Mouse (Mus musculus) MEL (cell line): ENCODE data around the gene Mindy1.

ENCODE experiments used
- CTCF ChIP-seq, 3 experiments: IDR thresholded peaks in 2 of 3; conservative IDR thresholded peaks in 1 of 3; 2 replicates each; pipeline ENCODE4 v1.5.1; 2011 to 2012; ENCODE audit warnings: low read length in 3 of 3, low read depth in 2 of 3, mild to moderate bottlenecking in 2 of 3, improper control_type of control experiment in 1 of 3, inconsistent platforms in 1 of 3, mixed read lengths in 1 of 3, moderate library complexity in 1 of 3; ENCODE audit not compliant: control insufficient read depth in 1 of 3, insufficient read depth in 1 of 3, poor library complexity in 1 of 3, severe bottlenecking in 1 of 3
- E2F4 ChIP-seq: IDR thresholded peaks from 2 replicates; pipeline ENCODE4 v1.6.1; 2011; ENCODE audit warnings: low read depth, low read length, improper control_type of control experiment, borderline replicate concordance
- GATA1 ChIP-seq: IDR thresholded peaks from 2 replicates; pipeline ENCODE4 v1.6.1; 2011; ENCODE audit warnings: low read depth, low read length, improper control_type of control experiment
- MAFK ChIP-seq: IDR thresholded peaks from 2 replicates; pipeline ENCODE4 v1.6.1; 2011; ENCODE audit warnings: low read depth, mild to moderate bottlenecking, low read length, improper control_type of control experiment, borderline replicate concordance
- MAX ChIP-seq: IDR thresholded peaks from 2 replicates; pipeline ENCODE4 v1.6.1; 2011; ENCODE audit warnings: low read length, improper control_type of control experiment
- POLR2A ChIP-seq, 2 experiments: IDR thresholded peaks; 2 replicates each; pipeline ENCODE4 v1.6.1; 2011 to 2012; ENCODE audit warnings: low read length in 2 of 2, mild to moderate bottlenecking in 2 of 2, control low read depth in 1 of 2, improper control_type of control experiment in 1 of 2, low read depth in 1 of 2, moderate library complexity in 1 of 2; ENCODE audit not compliant: control insufficient read depth in 1 of 2, insufficient read depth in 1 of 2, poor library complexity in 1 of 2
- ZMIZ1 ChIP-seq: IDR thresholded peaks from 2 replicates; pipeline ENCODE4 v1.6.1; 2012; ENCODE audit warnings: low read depth, mild to moderate bottlenecking, inconsistent platforms, low read length, improper control_type of control experiment, moderate library complexity

DNA sequence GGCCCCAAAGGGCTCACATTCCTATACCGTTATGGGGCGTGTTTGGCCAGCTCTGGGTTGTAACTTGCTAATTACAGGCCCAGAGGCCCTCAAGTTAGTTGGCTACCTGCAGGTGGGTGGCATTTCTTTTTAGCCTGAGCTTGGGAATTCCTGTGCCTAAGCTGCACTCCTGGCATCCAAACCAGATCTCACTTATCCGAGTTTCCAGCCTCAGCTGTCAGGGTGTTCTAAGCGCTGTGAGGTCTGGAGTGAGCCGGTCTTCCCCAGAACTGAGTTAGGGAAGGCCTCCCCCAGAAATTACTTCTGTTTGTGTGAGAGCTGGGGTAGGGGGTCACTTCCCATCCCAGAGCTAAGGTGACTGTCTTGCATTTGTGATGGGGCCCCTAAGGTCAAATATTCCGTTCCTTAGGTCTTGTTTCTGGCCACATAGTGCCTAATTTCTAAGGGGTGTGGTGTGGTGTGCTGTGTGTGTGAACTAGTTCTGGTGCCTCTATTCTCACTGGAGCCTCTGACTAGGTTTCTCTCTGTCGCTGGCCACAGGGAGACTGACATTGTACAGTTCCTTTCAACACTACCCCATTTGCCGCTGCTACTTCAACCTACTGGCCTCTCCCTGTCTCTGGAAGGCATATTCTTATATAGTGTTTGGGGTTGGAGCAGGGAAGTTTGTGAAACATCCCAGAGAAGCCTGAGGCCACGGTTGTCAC, 34.9 kb downstream of the Mindy1 start:
- TF ChIP-seq E2F4 (no peak), CTCF (IDR thresholded peaks at IDR 0.05 in 2 of 3, conservative IDR thresholded peaks at IDR 0.05 in 1 of 3; ENCODE audit: control insufficient read depth in 1 of 3, insufficient read depth in 1 of 3, low read depth in 2 of 3, low read length in 3 of 3, poor library complexity in 1 of 3, severe bottlenecking in 1 of 3) (no peak), MAX (no peak), GATA1 (no peak), POLR2A (IDR thresholded peaks at IDR 0.05; ENCODE audit: control insufficient read depth in 1 of 2, insufficient read depth in 1 of 2, low read depth in 1 of 2, low read length in 2 of 2, poor library complexity in 1 of 2) (no peak), MAFK (no peak), ZMIZ1 (no peak)
